In the genomic region with DNA sequence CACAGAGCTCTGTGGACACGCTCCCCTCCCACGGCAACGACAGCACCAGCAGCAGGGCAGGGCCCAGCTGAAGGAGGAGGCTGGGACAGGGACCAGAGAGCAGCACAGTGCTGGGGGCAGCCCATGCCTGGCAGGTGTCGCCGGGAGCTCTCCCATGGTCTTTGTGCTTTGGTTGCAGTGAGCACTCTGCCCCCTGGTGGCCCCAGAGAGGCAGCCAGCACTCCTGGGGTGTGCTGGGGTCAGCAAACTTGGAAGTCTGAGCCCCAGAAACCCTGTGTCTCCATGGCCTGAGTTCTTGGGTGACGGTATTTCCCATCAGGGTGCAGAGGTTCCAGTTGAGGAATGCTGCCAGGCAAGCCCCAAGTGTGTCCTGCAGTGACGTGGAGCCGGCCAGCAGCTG, we compare ENCODE assay signal across 9 mouse cellular contexts. TPM values are rescaled to one million over a fixed set of nuclear protein-coding genes. Genes with fewer than 3 reads are reported as not detected.
DNase-seq lines count a peak whose midpoint lies in the region; ATAC-seq lines count a peak whose summit lies in the region.
"Had no signal": no experiment of that assay in that cellular context is flagged by ENCODE, and none has a peak within 500 bp of the region (broad histone marks: within the 10 kb centered on the region; RNA-seq: fewer than 3 reads in every experiment).

No protein-coding gene starts in this region.

- H3K9me3 ChIP-seq in megakaryocyte, embryonic 14.5 days = no peaks in the 10 kb centered on the region

- peak overlapping the region; percentile 66 for H3K4me3 ChIP-seq in megakaryocyte, embryonic 14.5 days (replicated peaks)

- intact Hi-C loops in heart, postnatal 36 days (cut with DNase I) = loop anchor here (1.0 to 5.0 kb wide), 2 partner anchors 16 to 257 kb away; no protein-coding TSS in a partner anchor

- peak; percentile 68 for ATAC-seq in erythroblast, adult 5-6 weeks (replicated peaks; ENCODE audit: low FRiP score, poor library complexity, severe bottlenecking)

- DNase-seq in CD8-positive naive resting alpha-beta T cell, adult 2 months (ENCODE audit: low read depth in 2 of 2, low spot score in 2 of 2) = peak; percentile 65 to 75
- DNase-seq in NIH3T3 (ENCODE audit: low read depth) = peak; percentile 84
- peak; percentile 73 to 75 for DNase-seq in heart, postnatal 36 days
- peak; percentile 65 to 77 for DNase-seq in layer of hippocampus, postnatal 10 days (ENCODE audit: low spot score in 2 of 2)
- DNase-seq in spleen, adult 12 weeks (ENCODE audit: low spot score) = peak; percentile 53
- DNase-seq in frontal cortex, postnatal 25 days (ENCODE audit: low spot score in 2 of 2) = no peak

- peaks cover 75% of the 10 kb centered on the region for H3K36me3 ChIP-seq in megakaryocyte, embryonic 14.5 days (replicated peaks; ENCODE audit: low read length)

- H3K4me1 ChIP-seq in megakaryocyte, embryonic 14.5 days = peaks cover 74% of the 10 kb centered on the region

- peaks cover 10% of the 10 kb centered on the region for H3K27me3 ChIP-seq in megakaryocyte, embryonic 14.5 days (replicated peaks)

RNA-seq across cellular contexts. Expression of gene Fscn2, which starts 8.3 kb away (rescaled TPM):
- total RNA-seq in erythroblast, adult 5-6 weeks (2015; ENCODE audit: low replicate concordance) = not detected in 2 replicates
- total RNA-seq in erythroblast, adult 5-6 weeks (2017; ENCODE audit: low replicate concordance) = not detected in 2 replicates
- total RNA-seq in heart, postnatal 36 days (2021) = not detected
- total RNA-seq in layer of hippocampus, postnatal 10 days (2021) = not detected
- polyA plus RNA-seq in megakaryocyte, embryonic 14.5 days (2012; ENCODE audit: insufficient read depth, low replicate concordance) = 1.7 and 3.0 TPM in 2 replicates
- polyA plus RNA-seq: large intestine, adult 2 months had no signal

RNA-seq across cellular contexts. Expression of gene Faap100, which starts 8.9 kb away (rescaled TPM):
- total RNA-seq in erythroblast, adult 5-6 weeks (2015; ENCODE audit: low replicate concordance) = 0.96 and 3.6 TPM in 2 replicates
- total RNA-seq in erythroblast, adult 5-6 weeks (2017; ENCODE audit: low replicate concordance) = 1.4 and 2.9 TPM in 2 replicates
- total RNA-seq in heart, postnatal 36 days (2021) = 10 to 100 TPM; 13.8 to 15.4 TPM
- total RNA-seq in layer of hippocampus, postnatal 10 days (2021) = 10 to 100 TPM; 58.8 to 62.0 TPM
- 12.4 and 19.3 TPM in 2 replicates for polyA plus RNA-seq in megakaryocyte, embryonic 14.5 days (2012; ENCODE audit: insufficient read depth, low replicate concordance)

RNA-seq across cellular contexts. Expression of gene Actg1, which starts 21.3 kb away (rescaled TPM):
- total RNA-seq in erythroblast, adult 5-6 weeks (2015; ENCODE audit: low replicate concordance) = 637 and 655 TPM in 2 replicates
- total RNA-seq in erythroblast, adult 5-6 weeks (2017; ENCODE audit: low replicate concordance) = 301 and 341 TPM in 2 replicates
- total RNA-seq in heart, postnatal 36 days (2021) = 100 to 1,000 TPM; 218 to 338 TPM
- 1,000 to 10,000 TPM; 2,523 to 2,576 TPM for total RNA-seq in layer of hippocampus, postnatal 10 days (2021)
- polyA plus RNA-seq in megakaryocyte, embryonic 14.5 days (2012; ENCODE audit: insufficient read depth, low replicate concordance) = 2,399 and 2,630 TPM in 2 replicates

Comparison
In these comparisons a context has a peak if more than half of its experiments do, and no peak if none do; other contexts are left out.
1. DNase-seq: peak in CD8-positive naive resting alpha-beta T cell, adult 2 months (2 of 2), NIH3T3 (single experiment), heart, postnatal 36 days (2 of 2), layer of hippocampus, postnatal 10 days (2 of 2) and spleen, adult 12 weeks (single experiment); none in frontal cortex, postnatal 25 days (0 of 2).